10 mouse cellular contexts compared by ENCODE assay signal in genomic region chr6:142469602-142470001, GRCm38 (mm10). TPM values are rescaled to one million over a fixed set of nuclear protein-coding genes. Genes with fewer than 3 reads are reported as not detected.
DNase-seq lines count a peak whose midpoint lies in the region; ATAC-seq and TF ChIP-seq lines count a peak whose summit lies in the region.
"Had no signal": no experiment of that assay in that cellular context is flagged by ENCODE, and none has a peak within 500 bp of the region (broad histone marks: within the 10 kb centered on the region; RNA-seq: fewer than 3 reads in every experiment).

No protein-coding gene starts in this region.

- peak; percentile 44 for TF ChIP-seq CTCF in heart, adult 2 months (IDR thresholded peaks at IDR 0.05)

- H3K79me2 ChIP-seq in heart, adult 2 months (replicated peaks; ENCODE audit: control insufficient read depth, insufficient read depth, low read length): no peaks in the 10 kb centered on the region

- no peak overlapping the region for H3K4me3 ChIP-seq in heart, adult 2 months
- H3K4me3 ChIP-seq in neural tube, embryonic 12.5 days: no peak overlapping the region
- no peak overlapping the region for H3K4me3 ChIP-seq in forebrain, embryonic 11.5 days (ENCODE audit: low read depth, low read length)
- H3K4me3 ChIP-seq: megakaryocyte, embryonic 14.5 days had no signal

- no peak for TF ChIP-seq EP300 in heart, adult 2 months (IDR thresholded peaks at IDR 0.05; ENCODE audit: insufficient read depth, low read depth, low read length)

- ATAC-seq in neural tube, embryonic 12.5 days (ENCODE audit: low FRiP score, low read depth): peak; percentile 72; the same call in 1 of the 2 replicates
- ATAC-seq in forebrain, embryonic 11.5 days (replicated peaks; ENCODE audit: low FRiP score): no peak

- H3K9ac ChIP-seq in heart, adult 2 months (ENCODE audit: low read depth, low read length): no peak overlapping the region
- no peak overlapping the region for H3K9ac ChIP-seq in neural tube, embryonic 12.5 days
- H3K9ac ChIP-seq in forebrain, embryonic 11.5 days (ENCODE audit: low read length): no peak overlapping the region

- no peaks in the 10 kb centered on the region for H3K9me3 ChIP-seq in neural tube, embryonic 12.5 days
- H3K9me3 ChIP-seq in forebrain, embryonic 11.5 days (ENCODE audit: control insufficient read depth, low read length): no peaks in the 10 kb centered on the region
- H3K9me3 ChIP-seq: megakaryocyte, embryonic 14.5 days had no signal

- no peak overlapping the region for H3K4me2 ChIP-seq in neural tube, embryonic 12.5 days (replicated peaks)
- no peak overlapping the region for H3K4me2 ChIP-seq in forebrain, embryonic 11.5 days (ENCODE audit: low read depth, low read length, severe bottlenecking)

- H3K27me3 ChIP-seq in heart, adult 2 months (ENCODE audit: control insufficient read depth, insufficient read depth, low read length): no peaks in the 10 kb centered on the region
- no peaks in the 10 kb centered on the region for H3K27me3 ChIP-seq in neural tube, embryonic 12.5 days (replicated peaks)
- H3K27me3 ChIP-seq in forebrain, embryonic 11.5 days (ENCODE audit: control insufficient read depth, insufficient read depth, low read length): no peaks in the 10 kb centered on the region

- no peak for DNase-seq in heart, adult 2 months
- no peak for DNase-seq in heart, postnatal 10 days
- no peak for DNase-seq in neural tube, embryonic 10.5 days (ENCODE audit: extremely low spot score, low spot score)
- DNase-seq in mesoderm, embryonic 11.5 days (ENCODE audit: low read depth, low spot score): peak; percentile 41
- no peak for DNase-seq in ovary, postnatal 10 days (ENCODE audit: low spot score)
- no peak for DNase-seq in gastrocnemius, postnatal 25 days
- no peak for DNase-seq in forebrain, embryonic 11.5 days (ENCODE audit: low spot score)

- H3K27ac ChIP-seq in heart, adult 2 months: no peak overlapping the region
- H3K27ac ChIP-seq in neural tube, embryonic 12.5 days: no peak overlapping the region
- H3K27ac ChIP-seq in forebrain, embryonic 11.5 days (ENCODE audit: low read depth, low read length): no peak overlapping the region

- 45% methylated on average over 4 of the region's 4 CpGs for WGBS in heart, adult 2 months
- 68% methylated on average over 4 of the region's 4 CpGs for WGBS in neural tube, embryonic 12.5 days
- WGBS in forebrain, embryonic 11.5 days: 65% methylated on average over 4 of the region's 4 CpGs

- TF ChIP-seq POLR2A in heart, adult 2 months (IDR thresholded peaks at IDR 0.05; ENCODE audit: insufficient read depth, low read depth, low read length): no peak

- no peaks in the 10 kb centered on the region for H3K36me3 ChIP-seq in heart, adult 2 months (ENCODE audit: control insufficient read depth, insufficient read depth, low read length)
- H3K36me3 ChIP-seq in neural tube, embryonic 12.5 days: no peaks in the 10 kb centered on the region
- H3K36me3 ChIP-seq in forebrain, embryonic 11.5 days (ENCODE audit: control insufficient read depth, insufficient read depth, low read length): no peaks in the 10 kb centered on the region

- no peaks in the 10 kb centered on the region for H3K4me1 ChIP-seq in heart, adult 2 months (ENCODE audit: control insufficient read depth, insufficient read depth, low read length)
- no peaks in the 10 kb centered on the region for H3K4me1 ChIP-seq in neural tube, embryonic 12.5 days
- no peaks in the 10 kb centered on the region for H3K4me1 ChIP-seq in forebrain, embryonic 11.5 days (replicated peaks; ENCODE audit: control insufficient read depth, insufficient read depth, low read length)
- H3K4me1 ChIP-seq: megakaryocyte, embryonic 14.5 days had no signal

- intact Hi-C loops in heart, adult 2 months (cut with DNase I): no loop called here
- intact Hi-C loops in heart, postnatal 10 days (cut with DNase I): loop anchor here (5.0 kb wide), 1 partner anchor 97 kb away; no protein-coding TSS in a partner anchor

RNA-seq across cellular contexts. Expression of gene Gys2, which starts 3.3 kb away (rescaled TPM):
- total RNA-seq in heart, adult 2 months (2021): under 1 TPM; 0.09 to 0.39 TPM
- 0.50 and 1.0 TPM in 2 replicates for polyA plus RNA-seq in heart, adult 2 months (2012; rRNA removed)
- under 1 TPM in 1 of 2 experiments, not detected in 1; 0.19 TPM for total RNA-seq in heart, postnatal 10 days (2021)
- 0.06 TPM in 1 of 2 replicates, not detected in the other for polyA plus RNA-seq in neural tube, embryonic 12.5 days (2016; fragmentation: Nextera tagmentation; extraction: Ambion mirVana)
- not detected for total RNA-seq in gastrocnemius, postnatal 25 days (2021)
- polyA plus RNA-seq in forebrain, embryonic 11.5 days (2014; fragmentation: Nextera tagmentation; extraction: Ambion mirVana): not detected in 2 replicates
- polyA plus RNA-seq: intestine, embryonic 14.5 days had no signal

RNA-seq across cellular contexts. Expression of gene Ldhb, which starts 38.2 kb away (rescaled TPM):
- 1,000 to 10,000 TPM; 2,754 to 3,232 TPM for total RNA-seq in heart, adult 2 months (2021)
- 2,197 and 2,972 TPM in 2 replicates for polyA plus RNA-seq in heart, adult 2 months (2012; rRNA removed)
- total RNA-seq in heart, postnatal 10 days (2021): 1,000 to 10,000 TPM; 1,648 to 1,721 TPM
- 495 and 509 TPM in 2 replicates for polyA plus RNA-seq in neural tube, embryonic 12.5 days (2016; fragmentation: Nextera tagmentation; extraction: Ambion mirVana)
- total RNA-seq in gastrocnemius, postnatal 25 days (2021): 100 to 1,000 TPM; 120 to 334 TPM
- 420 and 433 TPM in 2 replicates for polyA plus RNA-seq in forebrain, embryonic 11.5 days (2014; fragmentation: Nextera tagmentation; extraction: Ambion mirVana)

RNA-seq across cellular contexts. Expression of gene Spx, which starts 56.4 kb away (rescaled TPM):
- total RNA-seq in heart, adult 2 months (2021): not detected
- polyA plus RNA-seq in heart, adult 2 months (2012; rRNA removed): 0.18 and 0.25 TPM in 2 replicates
- total RNA-seq in heart, postnatal 10 days (2021): not detected
- 0.84 and 1.2 TPM in 2 replicates for polyA plus RNA-seq in neural tube, embryonic 12.5 days (2016; fragmentation: Nextera tagmentation; extraction: Ambion mirVana)
- 1 to 10 TPM in 1 of 2 experiments, not detected in 1; 1.0 TPM for total RNA-seq in gastrocnemius, postnatal 25 days (2021)
- polyA plus RNA-seq in forebrain, embryonic 11.5 days (2014; fragmentation: Nextera tagmentation; extraction: Ambion mirVana): 0.87 and 1.3 TPM in 2 replicates

Comparison
In these comparisons a context has a peak if more than half of its experiments do, and no peak if none do; other contexts are left out.
1. RNA of gene Ldhb, which starts 38.2 kb away (total RNA-seq): 2,754 to 3,232 TPM in heart, adult 2 months and 1,648 to 1,721 TPM in heart, postnatal 10 days; 120 to 334 TPM in gastrocnemius, postnatal 25 days; every median in the first group is over 4 times any median in the second.